In genomic region chr17:14136702-14137315, GRCm38 (mm10) we compare ENCODE assay signal across 9 mouse cellular contexts.
DNase-seq lines count a peak whose midpoint lies in the region; ATAC-seq and TF ChIP-seq lines count a peak whose summit lies in the region.
"Had no signal": no experiment of that assay in that cellular context is flagged by ENCODE, and none has a peak within 500 bp of the region (broad histone marks: within the 10 kb centered on the region; RNA-seq: fewer than 3 reads in every experiment).

No protein-coding gene starts in this region.

- H3K9me3 ChIP-seq in hindbrain, postnatal 0 days (ENCODE audit: low read length): no peaks in the 10 kb centered on the region
- no peaks in the 10 kb centered on the region for H3K9me3 ChIP-seq in hindbrain, embryonic 12.5 days (replicated peaks)
- H3K9me3 ChIP-seq in midbrain, embryonic 11.5 days (ENCODE audit: control insufficient read depth, low read length): no peaks in the 10 kb centered on the region
- H3K9me3 ChIP-seq: hindbrain, embryonic 15.5 days had no signal

- no peak overlapping the region for H3K27ac ChIP-seq in hindbrain, postnatal 0 days
- H3K27ac ChIP-seq in hindbrain, embryonic 12.5 days: no peak overlapping the region
- no peak overlapping the region for H3K27ac ChIP-seq in midbrain, embryonic 11.5 days (ENCODE audit: low read depth, low read length)
- H3K27ac ChIP-seq: hindbrain, embryonic 15.5 days had no signal

- H3K9ac ChIP-seq in hindbrain, postnatal 0 days (replicated peaks; ENCODE audit: low read length): no peak overlapping the region
- H3K9ac ChIP-seq in hindbrain, embryonic 12.5 days: no peak overlapping the region
- H3K9ac ChIP-seq in midbrain, embryonic 11.5 days (ENCODE audit: low read length): no peak overlapping the region
- H3K9ac ChIP-seq: hindbrain, embryonic 15.5 days had no signal

- H3K4me1 ChIP-seq in hindbrain, postnatal 0 days (ENCODE audit: insufficient read depth, low read length): no peaks in the 10 kb centered on the region; the same call in 1 of the 2 replicates
- H3K4me1 ChIP-seq in hindbrain, embryonic 12.5 days: peaks cover 9% of the 10 kb centered on the region
- peaks cover 7% of the 10 kb centered on the region for H3K4me1 ChIP-seq in midbrain, embryonic 11.5 days (ENCODE audit: control insufficient read depth, insufficient read depth, low read length)

- 59% methylated on average over 6 of the region's 6 CpGs for WGBS in hindbrain, postnatal 0 days
- 62% methylated on average over 6 of the region's 6 CpGs for WGBS in hindbrain, embryonic 12.5 days
- WGBS in midbrain, embryonic 11.5 days: 58% methylated on average over 6 of the region's 6 CpGs

- DNase-seq in hindbrain, postnatal 0 days (ENCODE audit: low spot score): peak; percentile 17
- peak; percentile 70 for DNase-seq in NIH3T3 (ENCODE audit: low read depth)
- DNase-seq in embryo, embryonic 10.5 days (ENCODE audit: low spot score): peak; percentile 47
- DNase-seq in kidney, adult 18-20 months: peak; percentile 87
- DNase-seq in left cerebral cortex, adult 9 months (ENCODE audit: low spot score in 2 of 2): peak; percentile 37 to 91
- DNase-seq in right cerebral cortex, postnatal 25 days: peak; percentile 55
- DNase-seq in midbrain, embryonic 11.5 days (ENCODE audit: low spot score, missing footprints): no peak

- no peaks in the 10 kb centered on the region for H3K27me3 ChIP-seq in hindbrain, postnatal 0 days (ENCODE audit: insufficient read depth, low read length)
- H3K27me3 ChIP-seq in hindbrain, embryonic 12.5 days: no peaks in the 10 kb centered on the region
- H3K27me3 ChIP-seq in midbrain, embryonic 11.5 days (ENCODE audit: control insufficient read depth, insufficient read depth, low read length): no peaks in the 10 kb centered on the region; the same call in 1 of the 2 replicates
- H3K27me3 ChIP-seq: hindbrain, embryonic 15.5 days had no signal

- H3K4me2 ChIP-seq in hindbrain, postnatal 0 days (ENCODE audit: low read depth, low read length): no peak overlapping the region
- H3K4me2 ChIP-seq in hindbrain, embryonic 12.5 days (replicated peaks): no peak overlapping the region
- H3K4me2 ChIP-seq in midbrain, embryonic 11.5 days: no peak overlapping the region
- H3K4me2 ChIP-seq: hindbrain, embryonic 15.5 days had no signal

- no peaks in the 10 kb centered on the region for H3K36me3 ChIP-seq in hindbrain, postnatal 0 days (ENCODE audit: insufficient read depth, low read length)
- no peaks in the 10 kb centered on the region for H3K36me3 ChIP-seq in hindbrain, embryonic 12.5 days
- H3K36me3 ChIP-seq in midbrain, embryonic 11.5 days (ENCODE audit: control insufficient read depth, insufficient read depth, low read length): no peaks in the 10 kb centered on the region
- H3K36me3 ChIP-seq: hindbrain, embryonic 15.5 days had no signal

- TF ChIP-seq CTCF in hindbrain, postnatal 0 days (IDR thresholded peaks at IDR 0.05; ENCODE audit: low read depth): peak; percentile 51

- no peak for ATAC-seq in hindbrain, postnatal 0 days
- no peak for ATAC-seq in hindbrain, embryonic 12.5 days (ENCODE audit: low FRiP score)
- ATAC-seq in midbrain, embryonic 11.5 days (ENCODE audit: low FRiP score): no peak

- no peak overlapping the region for H3K4me3 ChIP-seq in hindbrain, postnatal 0 days (ENCODE audit: low read length)
- H3K4me3 ChIP-seq in hindbrain, embryonic 12.5 days: no peak overlapping the region
- H3K4me3 ChIP-seq in midbrain, embryonic 11.5 days (ENCODE audit: low read depth, low read length): no peak overlapping the region
- H3K4me3 ChIP-seq: hindbrain, embryonic 15.5 days had no signal
